Mouse (Mus musculus) lung, postnatal 0 days (tissue): ENCODE measurements around the gene Gm20837. TPM values are rescaled to one million over a fixed set of nuclear protein-coding genes. Genes with fewer than 3 reads are reported as not detected.
"Not testable (repeated sequence)": the region's sequence is repeated elsewhere in the genome, so short reads cannot be mapped to it uniquely, and the experiment has no call there.

Experiments used
- ATAC-seq: fragments of 200-750 bp; cut with Nextera tagmentation; 2 replicates; pipeline ENCODE4 v1.8.0; 2017; ENCODE audit warnings: moderate library complexity
- DNase-seq: peaks from one replicate; pipeline ENCODE4 v3.0.0-alpha.2; 2016; ENCODE audit warnings: low spot score
- H3K27ac ChIP-seq: fragments of 300-500 bp; sonication (generic); 2 replicates; pipeline ENCODE4 v1.5.1; 2014; ENCODE audit warnings: antibody characterized with exemption, mild to moderate bottlenecking, low read length, mixed read lengths
- H3K27me3 ChIP-seq: fragments of 300-500 bp; sonication (generic); replicated peaks from 2 replicates; pipeline ENCODE4 v1.6.1; 2014; ENCODE audit warnings: low read length, mixed read lengths; ENCODE audit not compliant: insufficient read depth
- H3K36me3 ChIP-seq: fragments of 300-500 bp; sonication (generic); 2 replicates; pipeline ENCODE4 v1.6.1; 2014; ENCODE audit warnings: low read length, mixed read lengths; ENCODE audit not compliant: insufficient read depth
- H3K4me1 ChIP-seq: fragments of 300-500 bp; sonication (generic); 2 replicates; pipeline ENCODE4 v1.6.1; 2014; ENCODE audit warnings: antibody characterized with exemption, low read depth, low read length, mixed read lengths; ENCODE audit not compliant: insufficient read depth
- H3K4me2 ChIP-seq: fragments of 300-500 bp; sonication (generic); replicated peaks from 2 replicates; pipeline ENCODE4 v1.6.1; 2014; ENCODE audit warnings: low read depth, mild to moderate bottlenecking, low read length, moderate library complexity, mixed read lengths
- H3K4me3 ChIP-seq: fragments of 300-500 bp; sonication (generic); 2 replicates; pipeline ENCODE4 v1.5.1; 2014; ENCODE audit warnings: low read depth, low read length
- H3K9ac ChIP-seq: fragments of 300-500 bp; sonication (generic); replicated peaks from 2 replicates; pipeline ENCODE4 v1.6.1; 2014; ENCODE audit warnings: low read depth, mild to moderate bottlenecking
- H3K9me3 ChIP-seq: fragments of 300-500 bp; sonication (generic); 2 replicates; pipeline ENCODE4 v1.6.1; 2016; ENCODE audit warnings: low read length, mixed read lengths
- WGBS: fragments of 180-500 bp; shearing (Covaris S2); extraction: QIAGEN DNeasy Blood & Tissue Kit; methylation state at CpG from one replicate; pipeline ENCODE4 v1.1.7; 2014; 5-methylcytosine and 5-hydroxymethylcytosine counted together
- polyA plus RNA-seq: library from polyadenylated mRNA; unstranded; fragments of >200 nt; fragmentation: Nextera tagmentation; extraction: Ambion mirVana; gene quantifications from 2 replicates; pipeline ENCODE4 v1.2.1, GENCODE M21; 2015

The Gm20837 gene
- not detected in 2 replicates for polyA plus RNA-seq

DNA sequence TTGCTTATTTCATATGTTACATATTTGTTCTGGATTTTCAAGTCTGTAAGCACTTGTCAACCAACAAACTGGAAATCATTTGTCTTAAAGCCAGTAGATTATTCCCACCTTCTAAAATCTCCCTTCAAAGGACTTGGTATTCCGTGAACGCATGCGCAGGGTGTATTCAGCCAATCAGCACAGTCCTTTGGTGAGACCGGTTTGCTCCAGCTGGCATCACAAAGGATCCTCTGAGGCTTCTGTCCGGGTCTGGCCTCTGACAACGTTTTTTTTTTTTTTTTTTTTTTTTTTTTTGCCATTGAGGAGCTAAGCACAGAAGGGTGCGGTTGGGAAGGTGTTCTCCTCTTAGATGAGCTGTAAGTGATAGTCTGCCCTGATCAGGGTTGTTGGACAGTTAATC, at the start of gene Gm20837:
TSS of gene Gm20837 (plus strand) at position 301 of the 400 bp plus-strand sequence.
- H3K9me3 ChIP-seq, ATAC-seq: not testable (repeated sequence)
- no CpG with 5 or more reads among the region's 7 CpGs for WGBS

More for the DNA sequence above, at the start of gene Gm20837:
- H3K4me3 ChIP-seq, H3K27me3 ChIP-seq, H3K36me3 ChIP-seq, H3K4me1 ChIP-seq, H3K4me2 ChIP-seq, H3K9ac ChIP-seq, H3K27ac ChIP-seq, DNase-seq: not testable (repeated sequence)
